Mouse (Mus musculus) thymus, adult 2 months (tissue): ENCODE measurements around the gene Vmn1r6. TPM values are rescaled to one million over a fixed set of nuclear protein-coding genes. Genes with fewer than 3 reads are reported as not detected.
"Not testable (repeated sequence)": the region's sequence is repeated elsewhere in the genome, so short reads cannot be mapped to it uniquely, and the experiment has no call there.

Experiments used
- DNase-seq: peaks from one replicate; pipeline ENCODE4 v3.0.0; 2021
- H3K27ac ChIP-seq: fragments of 200-500 bp; 2 replicates; pipeline ENCODE4 v1.5.1; 2012; ENCODE audit warnings: low read length, control low read depth; ENCODE audit not compliant: control insufficient read depth, insufficient read depth
- H3K27me3 ChIP-seq: fragments of 200-500 bp; 2 replicates; pipeline ENCODE4 v1.6.1; 2012; ENCODE audit warnings: mild to moderate bottlenecking, low read length, moderate library complexity, mixed read lengths; ENCODE audit not compliant: control insufficient read depth, insufficient read depth
- H3K36me3 ChIP-seq: fragments of 200-500 bp; 2 replicates; pipeline ENCODE4 v1.6.1; 2012; ENCODE audit warnings: mild to moderate bottlenecking, low read length, moderate library complexity; ENCODE audit not compliant: control insufficient read depth, insufficient read depth
- H3K4me1 ChIP-seq: fragments of 200-500 bp; replicated peaks from 2 replicates; pipeline ENCODE4 v1.6.1; 2012; ENCODE audit warnings: low read length; ENCODE audit not compliant: control insufficient read depth, insufficient read depth
- H3K4me3 ChIP-seq: fragments of 200-500 bp; 2 replicates; pipeline ENCODE4 v1.5.1; 2012; ENCODE audit warnings: mild to moderate bottlenecking, low read length, control low read depth, moderate library complexity; ENCODE audit not compliant: control insufficient read depth, insufficient read depth
- CTCF ChIP-seq: fragments of 200-500 bp; IDR thresholded peaks from 2 replicates; pipeline ENCODE4 v1.5.1; 2012; ENCODE audit warnings: mild to moderate bottlenecking, control low read depth, low read length, moderate library complexity, borderline replicate concordance; ENCODE audit not compliant: control insufficient read depth, poor library complexity, insufficient read depth; ENCODE audit errors: extremely low read depth
- POLR2A ChIP-seq: fragments of 200-500 bp; IDR thresholded peaks from 2 replicates; pipeline ENCODE4 v1.6.1; 2012; ENCODE audit warnings: mild to moderate bottlenecking, low read length, control low read depth, moderate library complexity; ENCODE audit not compliant: control insufficient read depth, poor library complexity, insufficient read depth; ENCODE audit errors: extremely low read depth
- WGBS: fragments of 180-500 bp; shearing (Covaris S2); methylation state at CpG from one replicate; pipeline ENCODE4 v1.1.7; 2018; 5-methylcytosine and 5-hydroxymethylcytosine counted together
- polyA plus RNA-seq: library from polyadenylated mRNA; depleted of rRNA; stranded (reverse); fragments of >200 nt; gene quantifications from 2 replicates; pipeline ENCODE4 v1.2.3, GENCODE M21; 2012; rRNA removed

Gene Vmn1r6
- not detected in 2 replicates for polyA plus RNA-seq

DNA sequence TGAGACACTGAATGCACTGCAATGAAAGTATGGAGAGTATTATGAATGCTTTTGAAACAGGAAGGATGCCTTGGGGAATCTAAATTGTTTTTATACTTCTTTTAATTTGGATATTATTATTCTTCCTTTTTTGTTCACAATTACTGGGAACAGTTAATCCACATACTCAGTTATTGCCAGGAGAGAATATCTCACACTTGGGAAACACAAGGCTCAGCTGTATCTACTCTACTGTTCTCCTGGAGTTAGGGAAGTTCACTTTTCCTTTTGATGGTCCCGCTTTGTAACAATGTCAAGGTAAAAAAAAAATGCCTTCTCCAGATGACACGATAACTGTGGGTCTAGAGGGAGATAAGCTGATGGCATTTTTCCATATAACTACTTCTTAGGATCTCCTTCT lies at the start of gene Vmn1r6:
Gene Vmn1r6 (plus strand): TSS at position 301 of the 400 bp plus-strand sequence.
- WGBS = 85% methylated on average over 2 of the region's 2 CpGs
- TF ChIP-seq CTCF = no peak
- TF ChIP-seq POLR2A = no peak
- DNase-seq = no peak
- Histone ChIP-seq H3K27ac (no peak within 1 kb of the TSS), H3K27me3 (no peaks in the 10 kb centered on the region), H3K4me3 (no peak within 1 kb of the TSS), H3K4me1 (no peaks in the 10 kb centered on the region), H3K36me3 (no peaks in the 10 kb centered on the region)

DNA sequence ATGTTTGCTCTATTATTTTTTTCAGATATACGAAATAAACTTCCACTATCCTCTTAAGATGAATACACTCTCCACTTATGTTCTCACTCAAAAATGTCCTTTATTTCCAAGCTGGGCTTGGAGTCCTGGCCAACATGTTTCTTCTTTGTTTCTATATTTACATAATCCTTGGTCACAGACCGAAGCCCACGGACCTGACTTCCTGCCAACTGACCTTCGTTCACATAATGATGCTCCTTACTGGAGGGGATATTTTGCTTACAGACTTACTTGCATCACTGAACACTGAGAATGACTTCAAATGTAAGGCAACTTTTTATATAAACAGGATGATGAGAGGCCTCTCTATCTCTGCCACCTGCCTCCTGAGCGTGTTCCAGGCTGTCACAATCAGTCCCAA lies 40.6 kb upstream of the Vmn1r6 start:
- TF ChIP-seq CTCF (no peak), POLR2A (no peak)

DNA sequence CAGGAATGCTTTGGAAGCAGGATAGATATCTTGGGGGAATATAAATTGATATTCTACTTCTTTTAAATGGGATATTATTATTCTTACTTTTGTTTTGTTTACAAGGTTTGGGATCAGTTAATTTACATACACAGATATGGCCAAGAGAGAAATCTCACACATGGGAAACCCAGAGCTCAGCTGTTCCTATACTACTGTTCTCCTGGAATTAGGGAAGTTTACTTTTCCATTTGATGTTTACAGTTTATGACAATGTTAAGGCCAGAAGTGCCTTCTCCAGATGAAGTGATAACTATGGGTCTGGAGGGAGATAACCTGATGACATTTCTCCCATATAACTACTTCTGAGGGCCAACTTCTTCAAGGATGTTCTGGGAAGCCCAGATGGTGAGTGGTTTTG lies 27.1 kb upstream of the Vmn1r6 start, which contains the start of gene Vmn1r5:
Gene Vmn1r5 (plus strand): TSS at position 301 of the 400 bp plus-strand sequence.
- H3K4me1 ChIP-seq = no peaks in the 10 kb centered on the region
- no peak within 1 kb of the TSS for H3K4me3 ChIP-seq
- TF ChIP-seq POLR2A = no peak
- no peak for TF ChIP-seq CTCF
- no peaks in the 10 kb centered on the region for H3K36me3 ChIP-seq
- no peak for DNase-seq
- H3K27ac ChIP-seq = no peak within 1 kb of the TSS
- H3K27me3 ChIP-seq = no peaks in the 10 kb centered on the region

More for the DNA sequence above, 40.6 kb upstream of the Vmn1r6 start:
- H3K4me1 ChIP-seq = no peaks in the 10 kb centered on the region
- H3K27ac ChIP-seq = no peak overlapping the region
- H3K36me3 ChIP-seq = no peaks in the 10 kb centered on the region
- no peak for DNase-seq
- H3K4me3 ChIP-seq = no peak overlapping the region
- 84% methylated on average over 5 of the region's 5 CpGs for WGBS
- H3K27me3 ChIP-seq = no peaks in the 10 kb centered on the region

DNA sequence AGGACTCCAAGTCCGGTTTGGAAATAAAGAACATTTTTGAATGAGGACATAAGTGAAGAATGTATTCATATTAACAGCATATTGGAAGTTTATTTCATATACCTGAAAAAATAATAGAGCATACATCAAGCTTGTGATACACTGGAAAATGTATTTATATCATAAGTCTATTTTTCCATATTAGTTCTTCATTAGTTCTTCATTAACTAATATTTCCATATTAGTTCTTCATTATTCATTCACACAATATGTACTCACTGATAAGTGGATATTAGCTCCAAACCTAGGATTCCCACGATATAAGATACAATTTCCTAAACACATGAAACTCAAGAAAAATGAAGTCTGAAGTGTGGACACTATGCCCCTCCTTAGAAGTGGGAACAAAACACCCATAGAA lies 28.2 kb downstream of the Vmn1r6 start, which contains the start of gene Vmn1r7:
Gene Vmn1r7 (minus strand): TSS at position 101 of the 400 bp plus-strand sequence.
- H3K27me3 ChIP-seq, DNase-seq, H3K27ac ChIP-seq, H3K36me3 ChIP-seq, H3K4me3 ChIP-seq, H3K4me1 ChIP-seq: not testable (repeated sequence)
- 88% methylated on average over 2 of the region's 2 CpGs for WGBS

DNA sequence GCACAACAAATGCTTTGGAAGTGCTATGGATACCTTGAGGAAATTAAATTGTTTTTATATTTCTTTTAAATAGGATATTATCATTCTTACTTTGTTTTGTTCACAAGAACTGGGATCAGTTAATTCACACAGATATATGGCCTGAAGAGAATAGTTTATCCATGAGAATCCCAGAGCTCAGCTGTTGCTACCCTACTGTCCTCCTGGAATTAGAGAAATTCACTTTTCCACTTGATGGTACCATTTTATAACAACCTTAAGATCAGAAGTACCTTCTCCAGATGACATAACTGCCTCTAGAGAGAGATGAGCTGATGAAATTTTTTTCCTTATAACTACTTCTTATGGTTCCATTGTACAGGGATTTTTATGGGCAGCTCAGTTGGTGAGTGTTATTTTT lies 34.9 kb downstream of the Vmn1r6 start, which contains the start of gene Vmn1r8:
Gene Vmn1r8 (plus strand): TSS at position 301 of the 400 bp plus-strand sequence.
- H3K27me3 ChIP-seq = no peaks in the 10 kb centered on the region
- DNase-seq = no peak
- no peak within 1 kb of the TSS for H3K27ac ChIP-seq
- H3K4me1 ChIP-seq = no peaks in the 10 kb centered on the region
- TF ChIP-seq POLR2A (no peak), CTCF (no peak)
- no peaks in the 10 kb centered on the region for H3K36me3 ChIP-seq
- no peak within 1 kb of the TSS for H3K4me3 ChIP-seq

DNA sequence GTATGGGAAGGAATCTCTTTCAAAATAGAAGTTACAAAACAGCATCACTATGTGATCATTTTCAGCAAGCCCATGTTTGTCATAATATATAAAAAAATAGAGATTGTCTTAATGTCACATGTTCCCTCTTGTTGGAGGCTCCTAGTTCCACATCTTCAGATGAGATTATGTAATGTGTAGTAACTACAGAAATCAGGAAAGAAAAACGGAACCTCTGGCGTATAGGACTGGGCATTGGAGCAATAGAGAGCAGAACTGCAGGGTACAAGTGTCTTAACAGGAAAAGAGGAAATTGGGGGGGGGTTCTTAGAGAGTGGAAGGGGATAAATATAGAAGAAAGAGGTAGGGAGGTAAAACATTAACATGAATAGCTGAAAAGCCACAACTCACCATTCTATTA lies 37.6 kb downstream of the Vmn1r6 start:
- Histone ChIP-seq H3K27ac (no peak overlapping the region), H3K27me3 (no peaks in the 10 kb centered on the region), H3K4me1 (no peaks in the 10 kb centered on the region), H3K4me3 (no peak overlapping the region), H3K36me3 (no peaks in the 10 kb centered on the region)
- no peak for TF ChIP-seq POLR2A
- TF ChIP-seq CTCF = no peak
- WGBS = 47% methylated on average over 2 of the region's 2 CpGs
- DNase-seq = no peak

Other genes with a start within 250 kb of the Vmn1r6 start
- 16.3 and 17.4 TPM in 2 replicates for gene Kbtbd2, start 199.4 kb upstream of the Vmn1r6 start, polyA plus RNA-seq
- gene Fkbp9, start 165.2 kb upstream of the Vmn1r6 start, polyA plus RNA-seq = 7.4 and 11.1 TPM in 2 replicates
- gene Nt5c3, start 73.3 kb upstream of the Vmn1r6 start, polyA plus RNA-seq = 9.5 and 9.6 TPM in 2 replicates
- 0.05 and 0.18 TPM in 2 replicates for gene Vmn1r4, start 73.2 kb upstream of the Vmn1r6 start, polyA plus RNA-seq
- gene Vmn1r5, start 27.0 kb upstream of the Vmn1r6 start, polyA plus RNA-seq = not detected in 2 replicates
- not detected in 2 replicates for gene Vmn1r7, start 28.1 kb downstream of the Vmn1r6 start, polyA plus RNA-seq
- gene Vmn1r8, start 35.0 kb downstream of the Vmn1r6 start, polyA plus RNA-seq = not detected in 2 replicates
- gene Vmn1r9, start 69.5 kb downstream of the Vmn1r6 start, polyA plus RNA-seq = not detected in 2 replicates
- gene Vmn1r10, start 112.2 kb downstream of the Vmn1r6 start, polyA plus RNA-seq = not detected in 2 replicates
- not detected in 2 replicates for gene Vmn1r11, start 136.2 kb downstream of the Vmn1r6 start, polyA plus RNA-seq
- gene Vmn1r12, start 159.7 kb downstream of the Vmn1r6 start, polyA plus RNA-seq = not detected in 2 replicates
- gene Vmn1r13, start 206.0 kb downstream of the Vmn1r6 start, polyA plus RNA-seq = not detected in 2 replicates
- gene Vmn1r14, start 234.4 kb downstream of the Vmn1r6 start, polyA plus RNA-seq = not detected in 2 replicates